Mouse (Mus musculus): Measurements from ENCODE around the gene Tlcd1.
"Not testable (repeated sequence)": the region's sequence is repeated elsewhere in the genome, so short reads cannot be mapped to it uniquely, and the experiment has no call there.

The Tlcd1 gene

DNA sequence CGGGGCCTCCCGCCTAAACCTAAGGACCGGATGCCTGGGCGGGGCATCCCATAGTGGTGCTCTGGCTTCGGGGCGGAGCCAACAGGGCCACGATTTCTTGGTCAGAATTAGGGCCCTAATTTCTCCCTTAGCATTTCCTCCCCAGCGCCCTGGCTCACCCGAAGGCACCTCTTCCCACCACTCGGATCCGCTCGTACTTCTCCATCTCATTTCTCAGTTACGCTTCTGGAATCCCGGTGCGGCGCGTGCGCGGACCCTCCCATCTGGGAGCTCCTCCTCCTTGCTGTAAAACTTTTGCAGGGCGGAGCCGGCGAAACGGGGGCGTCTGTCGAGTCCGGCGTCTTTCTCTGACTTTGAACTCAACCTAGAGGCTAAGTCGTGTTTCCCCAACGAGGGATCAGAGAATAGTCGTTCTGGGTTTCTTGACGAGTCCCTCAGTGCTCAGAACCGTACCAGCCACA, at the start of gene Tlcd1, which contains the start of gene Nek8:
Gene Tlcd1, plus strand, starts transcription at position 310 of the 461 bp plus-strand sequence.
Gene Nek8, minus strand, starts transcription at position 274 of the 461 bp plus-strand sequence.
- DNase-seq (ENCODE audit: extremely low spot score, low read depth, low spot score) = no peak

DNA sequence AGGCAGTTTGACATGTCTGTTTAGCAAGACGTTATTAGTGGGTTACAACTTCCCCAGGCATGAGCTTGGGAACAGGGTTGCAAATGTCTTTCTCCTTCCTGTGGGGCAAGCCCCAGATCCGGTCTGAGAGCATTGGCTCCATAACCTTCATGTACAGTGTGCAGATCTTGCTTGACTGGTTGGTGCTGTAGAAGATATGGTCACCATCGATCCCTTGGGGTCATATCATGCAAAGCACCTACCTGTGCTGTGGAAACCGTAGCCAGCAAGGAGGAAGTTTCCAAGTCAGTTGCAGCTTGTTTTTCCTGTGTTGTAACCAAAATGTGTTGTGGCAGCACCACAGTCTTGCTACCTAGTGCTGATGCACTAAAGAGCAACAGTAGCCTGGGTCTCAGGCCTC, 49.8 kb upstream of the Tlcd1 start:
- DNase-seq (ENCODE audit: extremely low spot score, low read depth, low spot score) = no peak

DNA sequence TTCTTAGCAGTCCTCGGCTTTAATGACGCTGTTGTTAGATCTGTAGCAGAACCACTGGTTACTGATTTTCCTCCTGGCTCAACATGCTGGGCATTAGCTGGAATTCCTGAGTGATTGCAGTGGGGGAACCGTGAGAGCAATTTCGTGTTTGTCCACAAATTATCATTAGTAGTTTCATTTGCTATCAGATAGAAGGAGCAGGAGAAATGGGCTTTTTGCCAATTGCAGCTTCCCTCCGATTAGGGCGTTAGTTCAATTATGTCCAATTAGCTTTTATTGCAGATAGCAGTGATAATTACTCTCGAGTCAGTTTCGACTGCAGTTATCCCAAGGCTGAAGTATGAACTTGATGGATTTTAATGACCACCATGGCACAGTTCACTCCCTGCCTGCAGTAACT, 47.1 kb upstream of the Tlcd1 start:
- DNase-seq (ENCODE audit: extremely low spot score, low read depth, low spot score) = no peak

DNA sequence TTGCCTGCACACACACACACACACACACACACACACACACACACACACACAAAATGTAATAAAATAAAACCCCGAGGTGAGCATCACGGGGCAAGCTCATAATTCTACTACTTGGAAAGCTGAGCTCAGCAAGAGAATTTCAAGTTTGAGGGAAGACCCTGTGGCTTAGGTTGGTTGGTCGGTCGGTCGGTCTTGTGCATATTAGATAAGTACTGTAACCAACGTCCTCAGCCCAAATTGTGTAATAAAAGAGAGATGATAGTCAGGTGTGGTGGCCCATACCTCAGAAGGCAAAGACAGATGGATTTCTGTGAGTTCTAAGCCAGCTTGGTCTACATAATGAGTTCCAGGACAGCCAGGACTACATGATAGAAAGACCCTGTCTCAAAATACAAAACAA, 42.6 kb upstream of the Tlcd1 start:
- DNase-seq (ENCODE audit: extremely low spot score, low read depth, low spot score) = no peak

DNA sequence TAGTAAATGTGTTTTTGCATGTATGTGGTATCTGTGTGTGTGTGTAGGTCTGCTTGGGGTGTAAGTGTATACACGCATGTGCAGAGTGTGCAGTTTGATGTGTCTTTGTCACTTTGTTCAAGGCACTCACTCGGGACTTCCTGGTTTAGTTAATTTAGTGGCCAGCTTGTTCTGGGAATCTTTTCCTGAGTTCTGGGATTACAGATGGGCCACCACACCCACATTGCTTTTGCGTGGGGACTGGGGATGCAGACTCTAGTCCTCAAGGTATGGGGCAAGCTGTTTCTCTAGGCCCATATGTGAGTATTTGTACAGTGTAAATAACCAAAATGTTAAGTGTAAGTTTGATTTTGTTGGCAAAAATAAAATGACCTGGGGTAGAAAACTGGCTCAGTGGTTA, 42.2 kb upstream of the Tlcd1 start:
- DNase-seq (ENCODE audit: extremely low spot score, low read depth, low spot score) = no peak

DNA sequence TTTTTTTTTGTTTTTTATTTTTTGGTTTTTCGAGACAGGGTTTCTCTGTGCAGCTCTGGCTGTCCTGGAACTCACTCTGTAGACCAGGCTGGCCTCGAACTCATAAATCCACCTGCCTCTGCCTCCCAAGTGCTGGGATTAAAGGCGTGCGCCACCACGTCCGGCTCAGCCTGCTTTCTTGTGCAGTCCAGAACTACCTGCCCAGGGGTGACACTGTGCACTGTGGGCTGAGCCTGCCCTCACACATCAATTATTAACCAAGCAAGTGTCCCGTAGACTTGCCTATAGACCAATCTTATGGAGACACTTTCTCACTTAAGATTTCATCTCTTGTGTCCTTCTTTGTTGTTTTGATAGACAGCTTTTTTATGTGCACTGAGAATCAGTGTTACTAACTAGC, 41.2 kb upstream of the Tlcd1 start:
- not testable (repeated sequence) for DNase-seq (ENCODE audit: extremely low spot score, low read depth, low spot score)

DNA sequence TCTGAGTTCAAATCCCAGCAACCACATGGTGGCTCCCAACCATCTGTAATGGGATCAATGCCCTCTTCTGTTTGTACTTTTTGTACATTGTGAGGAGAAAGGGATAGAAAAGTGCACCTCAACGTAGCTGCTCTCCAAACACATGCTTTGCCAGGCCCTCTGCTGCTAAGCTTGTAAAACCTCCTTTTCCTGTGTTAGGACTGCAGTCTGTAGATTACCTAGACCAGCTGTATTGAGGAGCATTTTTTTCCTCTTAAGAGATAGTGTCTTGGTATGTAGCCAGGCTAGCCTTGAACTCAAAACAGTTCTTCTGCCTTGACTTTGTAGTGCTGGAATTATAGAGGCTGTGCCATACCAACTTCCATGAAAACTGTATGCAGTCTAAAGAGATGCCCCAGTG, 40.4 kb upstream of the Tlcd1 start:
- no peak for DNase-seq (ENCODE audit: extremely low spot score, low read depth, low spot score)

DNA sequence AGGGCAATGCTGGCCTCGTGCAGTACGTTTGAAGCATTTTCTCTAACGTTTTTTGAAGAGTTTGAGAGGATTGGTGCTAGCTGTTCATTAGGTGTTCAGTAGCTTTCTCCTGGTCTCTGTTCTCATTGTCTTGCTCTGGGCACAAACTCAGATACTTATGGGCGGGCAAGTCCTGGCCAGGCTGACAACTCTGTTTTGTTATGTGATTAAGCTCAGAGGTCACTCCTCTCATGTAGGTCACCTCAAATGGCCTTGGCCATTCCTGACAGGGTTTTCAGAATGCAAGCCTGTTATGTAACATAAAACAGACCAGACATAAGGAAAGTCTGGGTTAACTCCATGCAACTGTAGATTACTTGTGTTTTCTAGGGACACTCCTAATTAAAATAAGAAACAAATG, 38.9 kb upstream of the Tlcd1 start:
- DNase-seq (ENCODE audit: extremely low spot score, low read depth, low spot score) = no peak

DNA sequence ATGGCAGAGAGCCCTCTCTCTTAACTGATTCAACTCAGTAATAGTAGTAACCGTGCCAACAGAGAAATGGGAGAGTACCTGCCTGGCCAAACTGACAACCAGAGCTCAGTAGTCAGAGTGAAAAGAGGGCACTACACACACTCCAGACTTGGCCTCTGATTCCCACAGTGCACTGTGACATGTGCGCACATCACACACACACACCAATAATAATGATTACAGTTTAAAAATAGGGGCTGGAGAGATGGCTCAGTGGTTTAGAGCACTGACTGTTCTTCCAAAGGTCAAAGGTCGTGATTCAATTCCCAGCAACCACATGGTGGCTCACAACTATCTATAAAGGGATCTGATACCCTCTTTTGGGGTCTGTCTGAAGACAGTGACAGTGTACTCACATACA, 38.5 kb upstream of the Tlcd1 start:
- no peak for DNase-seq (ENCODE audit: extremely low spot score, low read depth, low spot score)

DNA sequence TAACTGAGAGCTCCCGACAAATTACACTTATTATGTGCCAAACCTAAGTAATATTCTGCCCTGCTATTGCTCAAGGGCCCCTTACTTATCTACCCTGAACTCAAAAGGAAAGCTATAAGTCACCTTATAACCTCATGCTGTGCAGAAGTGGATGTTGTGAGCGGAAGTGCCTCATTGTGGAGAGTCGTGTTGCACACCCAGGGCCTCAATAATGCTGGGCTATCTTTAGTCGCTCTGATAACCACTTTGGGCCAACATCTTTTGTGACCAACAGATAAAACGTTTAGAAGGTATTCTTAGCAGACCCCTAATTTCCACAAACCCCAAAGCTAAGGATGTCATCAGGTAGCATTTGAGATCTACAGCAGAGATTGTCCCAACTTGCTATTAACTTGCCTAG, 35.8 kb upstream of the Tlcd1 start:
- no peak for DNase-seq (ENCODE audit: extremely low spot score, low read depth, low spot score)

DNA sequence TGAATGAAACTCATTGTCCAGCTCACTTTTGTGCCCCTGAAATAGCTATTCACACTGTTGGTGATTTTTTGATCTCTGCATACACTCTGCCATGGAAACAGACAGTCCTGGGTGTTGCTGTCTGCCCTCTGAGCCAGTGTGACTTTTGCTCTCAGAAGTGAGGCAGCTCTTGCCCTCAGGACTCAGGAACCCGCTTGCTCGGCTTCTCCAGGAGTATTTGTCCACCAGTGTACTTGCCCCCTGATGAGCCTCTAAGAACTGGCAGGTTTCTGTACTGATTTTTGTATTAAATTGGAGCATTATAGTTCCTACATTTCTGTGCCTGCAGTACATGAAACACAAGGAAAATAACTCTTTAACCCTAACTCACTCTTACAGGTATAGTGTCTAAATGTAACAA, 33.0 kb upstream of the Tlcd1 start:
- no peak for DNase-seq (ENCODE audit: extremely low spot score, low read depth, low spot score)

DNA sequence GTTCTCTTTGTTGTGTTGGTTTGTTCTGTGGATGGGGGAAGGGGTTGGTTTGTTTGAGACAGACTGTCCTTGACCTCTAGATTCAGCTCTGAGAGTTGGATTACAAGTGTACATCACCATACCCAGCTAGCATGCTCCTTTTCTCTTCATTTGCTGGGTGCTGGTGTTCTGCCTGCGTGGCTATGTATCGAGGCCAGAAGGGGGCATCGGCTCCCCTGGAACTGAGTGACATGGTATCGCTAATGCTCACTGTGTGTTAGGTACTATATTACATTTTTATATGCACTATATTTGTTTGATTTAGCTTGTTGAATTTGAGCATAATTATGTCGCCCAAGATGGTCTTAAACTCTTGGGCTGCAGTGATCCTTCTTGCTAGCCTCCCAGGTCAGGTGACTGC, 30.3 kb upstream of the Tlcd1 start:
- DNase-seq (ENCODE audit: extremely low spot score, low read depth, low spot score) = no peak

DNA sequence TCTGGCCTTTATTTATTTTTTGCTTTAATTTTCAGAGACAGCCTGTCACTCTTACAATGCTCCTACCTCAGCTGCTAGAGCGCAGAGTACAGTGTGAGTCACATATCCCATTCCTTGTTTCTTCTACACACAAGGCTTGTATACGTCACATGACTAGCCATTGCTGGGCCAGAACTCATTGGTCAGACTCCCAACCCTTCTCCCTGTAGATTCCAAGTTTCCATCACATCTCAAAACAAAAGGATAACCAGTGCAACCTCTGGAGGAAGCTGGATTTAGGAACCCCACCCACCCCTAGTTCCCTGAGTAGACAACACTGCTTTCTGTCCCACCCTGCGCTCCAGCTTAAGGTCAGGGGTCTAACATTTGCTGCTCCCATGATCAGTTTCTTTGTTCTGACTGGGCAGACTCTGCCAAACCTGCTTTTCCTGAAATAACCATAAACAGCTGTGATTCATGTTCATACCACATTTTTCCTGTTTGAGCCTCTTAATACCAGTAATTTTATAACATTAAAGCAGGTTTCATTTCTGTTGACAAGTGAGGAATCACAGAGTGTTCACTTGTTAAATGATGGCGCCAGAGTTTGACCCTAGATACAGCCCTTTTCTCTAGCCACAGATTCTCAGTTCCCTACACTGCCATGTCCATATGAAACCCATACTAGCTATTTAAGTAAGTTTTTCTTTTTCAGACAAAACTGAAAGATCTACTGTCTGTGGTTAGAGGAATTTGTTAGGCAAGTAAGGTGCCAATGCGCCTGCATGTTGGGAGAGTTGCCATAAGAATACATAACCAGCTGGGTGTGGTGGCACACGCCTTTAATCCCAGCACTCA, 29.6 kb upstream of the Tlcd1 start:
- no peak for DNase-seq (ENCODE audit: extremely low spot score, low read depth, low spot score)

DNA sequence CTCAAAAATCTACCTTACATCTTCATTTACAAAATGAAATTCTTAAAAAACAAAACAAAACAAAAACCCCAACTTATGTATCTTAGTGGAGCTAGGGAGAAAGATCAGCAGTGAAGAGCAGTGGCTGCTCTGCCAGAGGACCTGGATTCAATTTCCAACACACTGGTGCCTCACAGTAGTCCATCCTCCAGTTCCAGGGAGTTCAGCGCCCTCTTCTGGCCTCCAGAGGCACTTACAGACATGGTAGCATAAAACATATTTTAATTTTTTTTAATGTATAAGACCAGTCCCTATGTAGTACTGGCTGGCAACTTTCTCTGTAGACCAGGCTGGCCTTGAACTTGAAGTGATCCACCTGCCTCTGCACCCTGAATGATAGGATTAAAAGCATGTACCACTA, 25.4 kb upstream of the Tlcd1 start:
- no peak for DNase-seq (ENCODE audit: extremely low spot score, low read depth, low spot score)

DNA sequence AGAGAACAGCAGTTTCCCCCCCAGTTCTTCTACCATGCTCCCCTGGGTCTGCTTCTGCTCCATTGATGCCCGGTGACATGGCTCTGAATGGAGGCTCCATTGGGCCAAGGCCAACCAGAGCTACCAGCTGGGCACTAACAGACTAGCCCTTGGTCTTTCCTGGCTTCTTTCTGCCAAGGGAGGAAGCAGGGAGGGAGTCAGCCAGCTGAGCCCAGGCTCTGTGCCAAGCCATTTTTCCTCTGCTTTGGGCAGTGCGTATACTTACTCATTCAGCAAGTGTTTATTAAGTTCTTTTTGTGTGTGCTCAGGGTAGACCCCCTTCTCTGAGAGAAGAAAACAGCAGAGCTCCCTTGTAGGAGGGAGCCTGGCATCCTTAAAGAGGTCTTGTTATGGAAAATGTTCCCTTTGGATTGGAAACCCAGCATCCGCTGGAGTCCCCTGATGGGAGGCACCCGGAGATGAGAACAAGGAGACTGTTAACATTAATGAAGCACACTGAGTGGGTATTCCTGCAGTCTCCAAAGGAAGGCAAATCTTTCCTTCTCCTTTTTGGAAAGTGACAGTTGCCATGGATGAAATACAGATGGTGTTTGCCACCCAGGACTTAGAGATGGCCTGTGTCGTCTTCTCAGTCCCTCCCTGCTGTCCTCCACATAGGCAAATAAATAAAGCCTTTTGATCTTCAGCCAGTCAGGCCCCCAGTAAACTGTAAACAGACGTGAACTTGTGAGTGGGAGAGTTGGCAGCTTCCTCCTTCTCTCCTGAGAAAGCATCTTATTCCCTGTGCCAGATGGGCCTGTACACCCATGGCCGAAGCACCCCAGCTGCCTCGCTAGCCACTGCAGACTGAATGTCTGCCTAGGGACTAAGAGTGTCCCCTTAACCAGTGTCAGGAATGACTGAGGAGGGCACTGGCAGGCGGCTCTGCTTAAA, 23.9 kb upstream of the Tlcd1 start:
- no peak for DNase-seq (ENCODE audit: extremely low spot score, low read depth, low spot score)

DNA sequence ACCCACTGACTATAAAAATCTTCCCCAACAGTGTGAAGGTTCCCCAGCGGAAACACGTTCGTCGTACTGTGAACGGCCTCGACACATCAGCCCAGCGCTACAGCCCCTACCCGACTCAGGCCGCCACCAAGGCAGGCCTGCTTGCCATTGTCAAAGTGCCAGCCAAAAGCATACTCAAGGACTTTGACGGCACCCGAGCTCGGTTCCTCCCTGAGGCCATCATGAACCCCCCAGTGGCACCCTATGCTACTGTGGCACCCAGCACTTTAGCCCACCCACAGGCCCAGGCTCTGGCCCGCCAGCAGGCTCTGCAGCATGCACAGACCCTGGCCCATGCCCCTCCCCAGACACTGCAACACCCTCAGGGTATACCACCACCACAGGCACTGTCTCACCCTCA, 22.7 kb upstream of the Tlcd1 start:
- no peak for DNase-seq (ENCODE audit: extremely low spot score, low read depth, low spot score)

DNA sequence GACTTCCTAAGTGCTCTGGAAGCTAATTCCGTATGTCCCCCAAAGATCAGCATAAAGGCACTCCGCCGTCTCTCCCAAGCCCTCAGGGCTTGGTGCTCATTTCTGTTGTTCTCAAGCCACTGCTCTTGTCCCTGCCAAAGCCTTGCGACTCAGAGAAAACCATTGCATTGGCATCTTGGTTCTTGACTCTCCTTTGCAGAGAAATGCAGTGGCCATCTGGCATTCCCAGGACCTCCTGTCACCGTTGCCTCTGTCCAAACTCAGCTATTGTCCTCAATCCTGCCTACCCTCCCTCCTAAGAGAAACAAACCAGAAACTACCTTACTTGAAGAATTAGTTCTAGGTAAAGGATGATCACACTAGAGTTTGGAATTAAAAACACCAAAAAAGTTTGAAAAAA, 20.8 kb upstream of the Tlcd1 start:
- DNase-seq (ENCODE audit: extremely low spot score, low read depth, low spot score) = no peak

DNA sequence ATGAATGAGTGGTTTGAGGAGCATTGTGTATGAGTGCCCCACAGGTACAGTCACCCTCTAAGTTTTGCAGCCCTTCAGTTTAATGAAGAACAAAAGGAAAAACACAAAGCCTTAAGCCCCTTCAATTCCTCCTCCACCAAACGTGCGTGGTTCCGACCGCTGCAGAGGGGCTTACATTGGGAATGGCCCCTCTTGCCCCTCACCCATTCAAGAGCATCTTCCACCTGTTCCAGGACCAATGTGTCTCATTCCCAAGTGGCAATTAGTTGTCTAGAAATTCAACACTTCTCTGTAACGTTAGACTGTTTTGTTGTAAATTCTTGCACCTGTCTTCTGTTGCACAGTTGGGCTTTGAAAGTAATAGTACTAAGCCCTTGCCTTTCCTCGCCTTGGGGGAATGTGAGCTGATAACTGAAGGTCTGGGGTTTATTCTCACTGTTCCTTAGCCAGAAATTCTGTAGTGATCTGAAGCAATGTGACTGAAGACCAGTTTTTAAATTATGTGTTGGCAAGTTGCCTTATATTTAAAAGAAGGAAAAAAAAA, 20.3 kb upstream of the Tlcd1 start:
- no peak for DNase-seq (ENCODE audit: extremely low spot score, low read depth, low spot score)

DNA sequence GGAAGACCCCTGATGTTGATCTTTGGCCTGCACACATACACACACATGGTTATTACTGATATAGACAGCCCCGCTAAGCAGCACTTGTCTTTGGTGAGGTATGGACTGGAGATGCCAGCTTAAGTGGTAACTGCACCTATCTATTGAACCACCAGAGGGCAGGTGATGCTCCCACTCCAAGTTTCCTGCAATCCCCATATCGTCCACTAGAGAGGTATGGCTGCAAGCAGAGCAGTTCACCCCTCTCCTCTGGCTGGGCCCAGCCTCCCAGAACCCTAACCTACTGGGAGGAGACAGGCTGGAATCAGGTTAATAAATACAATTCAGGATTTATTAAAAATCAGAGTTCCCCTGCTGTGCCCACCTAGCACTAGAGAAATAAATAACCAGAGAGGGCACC, 17.4 kb upstream of the Tlcd1 start:
- peak; percentile 88 for DNase-seq (ENCODE audit: extremely low spot score, low read depth, low spot score)

DNA sequence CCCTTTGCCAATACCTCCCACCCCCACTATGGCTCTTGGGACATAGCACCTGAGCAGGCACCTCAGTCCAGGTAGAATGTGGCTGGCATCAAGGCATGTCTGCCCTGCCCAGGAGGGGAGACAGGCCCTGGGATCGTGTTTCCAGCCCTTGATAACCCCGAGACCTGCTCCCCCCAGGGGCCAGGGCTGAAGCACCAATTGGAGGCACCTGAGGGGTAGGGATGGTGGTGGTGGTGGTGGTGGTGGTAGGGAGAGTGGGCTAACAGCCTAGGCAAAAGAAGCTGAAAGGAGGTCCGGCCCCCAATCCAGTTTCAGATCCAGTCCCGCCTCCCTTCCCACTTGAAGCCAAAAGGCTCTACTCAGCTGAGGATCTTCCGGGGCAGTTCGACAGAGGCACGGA, 17.0 kb upstream of the Tlcd1 start:
- no peak for DNase-seq (ENCODE audit: extremely low spot score, low read depth, low spot score)

DNA sequence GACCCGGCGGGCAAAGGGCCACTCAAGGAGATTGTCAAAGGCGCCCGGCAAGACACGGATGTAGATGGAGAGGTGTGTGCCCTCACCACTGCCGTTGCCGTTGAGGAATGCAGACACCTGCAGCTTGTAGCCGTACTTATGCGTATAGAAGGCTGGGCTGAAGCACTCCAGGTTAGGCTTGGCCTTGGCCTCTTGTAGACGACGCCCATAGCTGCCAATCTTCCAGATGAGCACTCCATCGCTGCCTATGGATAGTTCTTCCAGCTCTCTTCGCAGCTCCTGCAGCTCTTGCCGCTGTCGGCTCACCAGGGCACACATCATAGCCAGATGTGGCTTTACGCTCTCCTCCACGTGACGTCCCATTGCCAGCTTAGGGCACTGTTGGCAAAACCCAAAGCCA, 16.3 kb upstream of the Tlcd1 start:
- no peak for DNase-seq (ENCODE audit: extremely low spot score, low read depth, low spot score)

DNA sequence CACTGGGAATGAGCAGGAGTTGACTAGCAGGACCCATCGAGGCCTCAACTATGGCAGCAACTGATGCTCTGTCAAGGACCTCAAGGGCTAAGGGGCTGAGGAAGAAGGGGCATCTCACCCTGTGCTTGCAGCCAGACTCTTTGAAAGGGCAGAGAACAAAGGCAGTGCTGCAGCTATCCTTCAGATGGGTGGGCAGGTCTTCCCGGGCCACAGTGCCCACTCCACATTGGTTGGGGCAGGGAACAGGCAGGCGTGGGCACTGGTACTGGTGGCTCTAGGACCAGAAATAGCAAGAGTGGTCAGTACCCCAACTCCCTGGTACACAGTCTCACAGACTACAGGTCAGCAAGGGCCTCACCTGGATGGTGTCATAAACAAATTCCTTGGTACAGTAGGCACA, 15.8 kb upstream of the Tlcd1 start:
- no peak for DNase-seq (ENCODE audit: extremely low spot score, low read depth, low spot score)
